Mouse (Mus musculus) olfactory bulb, adult 2 months (tissue): ENCODE measurements around the gene Cnih3.
A peak's percentile ranks its signal among the peaks of the same experiment; 100 is the strongest.

Experiments used
- CTCF ChIP-seq: fragments of 200-500 bp; IDR thresholded peaks from 2 replicates; pipeline ENCODE4 v1.5.1; 2012; ENCODE audit warnings: low read depth, mild to moderate bottlenecking, low read length, moderate library complexity; ENCODE audit not compliant: insufficient read depth
- POLR2A ChIP-seq: fragments of 200-500 bp; IDR thresholded peaks from 2 replicates; pipeline ENCODE4 v1.6.1; 2012; ENCODE audit warnings: mild to moderate bottlenecking, low read depth, low read length, moderate library complexity; ENCODE audit not compliant: insufficient read depth

DNA sequence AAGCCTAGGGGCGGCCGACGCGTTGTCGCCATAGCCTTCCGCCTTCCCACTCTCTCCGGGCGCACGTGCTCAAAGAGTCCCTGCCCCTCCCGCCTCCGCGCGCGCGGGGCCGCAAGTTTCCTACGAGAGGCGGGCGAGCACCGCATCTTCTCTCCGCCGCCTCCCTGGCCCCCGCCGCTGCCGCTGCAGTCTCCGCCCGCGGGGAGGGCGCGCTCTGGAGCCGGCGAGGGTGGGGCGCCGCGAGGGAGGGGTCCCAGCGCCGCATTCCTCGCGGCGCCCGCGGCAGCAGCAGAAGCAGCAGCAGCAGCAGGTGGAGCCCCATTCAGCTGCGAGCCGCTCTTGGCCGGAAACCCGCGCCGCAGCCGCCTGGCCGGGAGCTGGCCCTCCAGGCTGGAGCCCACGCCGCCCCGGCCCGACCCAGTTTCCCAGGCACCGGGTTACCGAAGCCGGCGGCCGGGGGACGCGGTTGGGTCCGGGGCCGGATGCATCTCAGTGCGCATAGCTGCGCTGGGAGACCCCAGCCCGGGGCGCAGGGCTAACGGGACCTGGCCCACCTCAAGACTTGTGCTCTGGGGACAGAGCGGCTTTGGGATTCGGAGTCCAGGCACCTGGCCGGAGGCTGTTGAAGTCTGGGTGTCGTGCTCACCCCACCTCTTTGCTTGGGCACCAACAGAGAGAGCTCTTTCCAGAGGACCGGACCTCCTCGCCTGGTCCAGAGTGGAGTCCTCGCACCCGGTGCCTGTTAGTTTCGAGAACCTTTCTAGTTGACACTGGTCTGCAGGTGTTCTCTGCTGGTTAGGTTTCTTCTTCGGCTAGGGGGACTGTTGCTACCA, at the start of gene Cnih3:
- TF ChIP-seq CTCF (no peak), POLR2A (peak; percentile 79)
